Mouse (Mus musculus): ENCODE results near the gene Faah. TPM values are rescaled to one million over a fixed set of nuclear protein-coding genes. Genes with fewer than 3 reads are reported as not detected.

The Faah gene
- polyA plus RNA-seq, 1 experiment, result not detected

Other genes starting within 250 kb of the Faah start
- not detected in 2 replicates for gene Tex38, start 236.9 kb downstream of the Faah start, polyA plus RNA-seq (2012; ENCODE audit: insufficient read depth, insufficient read length, missing spikeins)
- gene Atpaf1, start 233.1 kb downstream of the Faah start, polyA plus RNA-seq (2012; ENCODE audit: insufficient read depth, insufficient read length, missing spikeins), result 48.5 and 53.5 TPM in 2 replicates
- gene Mob3c, start 189.8 kb downstream of the Faah start, polyA plus RNA-seq (2012; ENCODE audit: insufficient read depth, insufficient read length, missing spikeins), result 3.8 and 5.9 TPM in 2 replicates
- 13.8 and 14.1 TPM in 2 replicates for gene Mknk1, start 178.7 kb downstream of the Faah start, polyA plus RNA-seq (2012; ENCODE audit: insufficient read depth, insufficient read length, missing spikeins)
- gene Kncn, start 133.5 kb downstream of the Faah start, polyA plus RNA-seq (2012; ENCODE audit: insufficient read depth, insufficient read length, missing spikeins), result not detected in 2 replicates
- not detected in 2 replicates for gene 6430628N08Rik, start 127.3 kb downstream of the Faah start, polyA plus RNA-seq (2012; ENCODE audit: insufficient read depth, insufficient read length, missing spikeins)
- gene Dmbx1, start 78.0 kb downstream of the Faah start, polyA plus RNA-seq (2012; ENCODE audit: insufficient read depth, insufficient read length, missing spikeins), result not detected in 2 replicates
- gene Nsun4, start 36.0 kb upstream of the Faah start, polyA plus RNA-seq (2012; ENCODE audit: insufficient read depth, insufficient read length, missing spikeins), result 22.6 and 35.3 TPM in 2 replicates
- 4,457 and 5,170 TPM in 2 replicates for gene Uqcrh, start 57.1 kb upstream of the Faah start, polyA plus RNA-seq (2012; ENCODE audit: insufficient read depth, insufficient read length, missing spikeins)
- 23.3 and 24.1 TPM in 2 replicates for gene Lrrc41, start 57.3 kb upstream of the Faah start, polyA plus RNA-seq (2012; ENCODE audit: insufficient read depth, insufficient read length, missing spikeins)
- gene Rad54l, start 105.8 kb upstream of the Faah start, polyA plus RNA-seq (2012; ENCODE audit: insufficient read depth, insufficient read length, missing spikeins), result 0.36 TPM in 1 of 2 replicates, not detected in the other
- gene Pomgnt1, start 105.9 kb upstream of the Faah start, polyA plus RNA-seq (2012; ENCODE audit: insufficient read depth, insufficient read length, missing spikeins), result 37.6 and 49.5 TPM in 2 replicates
- gene Lurap1, start 133.4 kb upstream of the Faah start, polyA plus RNA-seq (2012; ENCODE audit: insufficient read depth, insufficient read length, missing spikeins), result 17.5 and 22.9 TPM in 2 replicates
- gene Tspan1, start 149.7 kb upstream of the Faah start, polyA plus RNA-seq (2012; ENCODE audit: insufficient read depth, insufficient read length, missing spikeins), result not detected in 2 replicates
- gene 1700042G07Rik, start 155.4 kb upstream of the Faah start, polyA plus RNA-seq (2012; ENCODE audit: insufficient read depth, insufficient read length, missing spikeins), result not detected in 2 replicates
- gene Gm49337, start 155.5 kb upstream of the Faah start, polyA plus RNA-seq (2012; ENCODE audit: insufficient read depth, insufficient read length, missing spikeins), result not detected in 2 replicates
- gene Pik3r3, start 203.7 kb upstream of the Faah start, polyA plus RNA-seq (2012; ENCODE audit: insufficient read depth, insufficient read length, missing spikeins), result 3.0 and 4.6 TPM in 2 replicates